Mouse (Mus musculus) heart, adult 2 months (tissue): ENCODE results near the gene Zfp985.

Experiments
- CTCF ChIP-seq: fragments of 200-600 bp; IDR thresholded peaks from 2 replicates; pipeline ENCODE4 v1.8.1; 2022; ENCODE audit warnings: antibody characterized with exemption, mild to moderate bottlenecking, moderate library complexity
- POLR2A ChIP-seq: fragments of 200-500 bp; IDR thresholded peaks from 2 replicates; pipeline ENCODE4 v1.6.1; 2011; ENCODE audit warnings: mild to moderate bottlenecking, low read depth, low read length, control low read depth; ENCODE audit not compliant: insufficient read depth

DNA sequence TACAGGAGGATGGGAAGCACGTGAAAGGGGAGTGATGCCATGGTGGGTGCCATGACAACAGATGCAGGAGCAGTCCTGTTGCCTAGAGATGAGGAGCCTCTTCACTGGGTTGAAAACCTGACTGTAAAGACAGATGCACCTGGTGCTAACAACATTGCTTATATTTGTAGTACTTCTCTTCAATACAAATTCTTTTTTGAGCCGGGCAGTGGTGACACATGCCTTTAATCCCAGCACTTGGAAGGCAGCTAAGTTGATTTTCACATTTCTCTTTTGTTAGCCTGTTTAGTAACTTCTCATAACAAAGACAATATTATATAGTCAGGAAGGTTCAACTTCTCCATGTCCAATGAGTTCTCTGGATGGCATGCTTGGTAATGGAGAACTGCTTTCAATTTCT, 34.1 kb upstream of the Zfp985 start:
- TF ChIP-seq POLR2A = no peak
- no peak for TF ChIP-seq CTCF
